Mouse (Mus musculus) B cell, adult 62 days (primary cell): ENCODE measurements around the gene Ndufa1. TPM values are rescaled to one million over a fixed set of nuclear protein-coding genes. Genes with fewer than 3 reads are reported as not detected.

Experiments used
- total RNA-seq: library from RNA; stranded (reverse); gene quantifications from 4 replicates; pipeline ENCODE4 v1.2.4, GENCODE M21; 2023

Gene Ndufa1
- total RNA-seq: 73.3 to 99.4 TPM (median 92.4 TPM) in 4 replicates

GRCm38 (mm10) chrX:37191105-37191743 is at the start of gene Ndufa1, which contains the start of gene Rnf113a1:
Gene Ndufa1, minus strand, starts transcription at chrX:37191163.
Gene Rnf113a1, plus strand, starts transcription at chrX:37191245.

DNA sequence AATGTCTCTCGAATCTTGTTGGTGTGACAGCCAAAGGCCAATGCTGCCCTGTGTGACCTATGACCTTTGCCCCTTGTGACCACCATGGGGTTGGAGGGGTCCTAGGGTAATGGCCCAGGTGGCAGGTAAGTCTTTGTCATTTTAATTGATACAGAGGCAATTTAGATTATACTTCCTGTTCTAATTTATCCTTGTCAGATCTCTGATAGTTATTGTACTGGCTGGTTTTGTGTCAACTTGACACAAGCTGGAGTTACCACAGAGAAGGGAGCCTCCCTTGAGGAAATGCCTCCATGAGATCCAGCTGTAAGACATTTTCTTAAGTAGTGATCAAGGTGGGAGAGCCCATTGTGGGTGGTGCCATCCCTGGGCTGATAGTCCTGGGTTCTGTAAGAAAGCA is 31.2 kb upstream of the Ndufa1 start, which contains the start of gene Rhox1:
Gene Rhox1 (minus strand): TSS at position 101 of the 400 bp plus-strand sequence.

GRCm38 (mm10) chrX:37210941-37211340 is 20.0 kb upstream of the Ndufa1 start, which contains the start of gene Gm9:
Gene Gm9, minus strand, starts transcription at chrX:37211041.

DNA sequence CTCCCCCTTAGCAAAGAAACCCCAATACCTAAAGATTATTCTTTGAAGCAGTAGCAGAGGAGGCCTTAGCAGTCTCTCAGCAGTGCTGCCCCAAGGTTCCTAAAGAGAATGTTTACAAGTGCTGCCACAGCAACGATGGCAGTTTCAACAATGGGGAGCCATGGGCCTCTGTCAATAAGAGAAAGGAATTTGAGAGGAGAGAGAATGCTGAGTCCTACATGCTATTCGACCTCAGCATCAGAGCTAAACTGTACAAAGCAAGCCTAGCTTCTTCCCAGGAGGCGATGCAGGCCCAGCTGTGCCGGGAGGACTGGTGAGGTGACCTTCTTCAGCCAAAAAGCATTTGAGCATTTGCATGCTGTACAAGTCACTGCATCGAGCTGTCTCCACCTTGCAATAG is 22.2 kb downstream of the Ndufa1 start, which contains the start of gene Akap14:
Gene Akap14 (minus strand): TSS at position 101 of the 400 bp plus-strand sequence.

Other genes with a start within 250 kb of the Ndufa1 start
- gene Sept6, start 199.4 kb downstream of the Ndufa1 start, total RNA-seq: 99.3 to 110 TPM (median 108 TPM) in 4 replicates
- gene Sowahd, start 142.3 kb downstream of the Ndufa1 start, total RNA-seq: not detected in 4 replicates
- gene Rpl39, start 105.8 kb downstream of the Ndufa1 start, total RNA-seq: 1,288 to 1,425 TPM (median 1,387 TPM) in 4 replicates
- gene Upf3b, start 80.8 kb downstream of the Ndufa1 start, total RNA-seq: 43.7 to 54.3 TPM (median 49.9 TPM) in 4 replicates
- 14.2 to 18.0 TPM (median 16.2 TPM) in 4 replicates for gene Nkap, start 64.4 kb downstream of the Ndufa1 start, total RNA-seq
- not detected in 4 replicates for gene Akap14, start 22.3 kb downstream of the Ndufa1 start, total RNA-seq
- gene Rnf113a1, start 82 bp upstream of the Ndufa1 start, total RNA-seq: 1.8 to 2.2 TPM (median 2.0 TPM) in 4 replicates
- gene Gm9, start 19.9 kb upstream of the Ndufa1 start, total RNA-seq: not detected in 4 replicates
- gene Rhox1, start 31.1 kb upstream of the Ndufa1 start, total RNA-seq: not detected in 4 replicates
- not detected in 4 replicates for gene Rhox2a, start 53.8 kb upstream of the Ndufa1 start, total RNA-seq
- gene Rhox3a, start 58.8 kb upstream of the Ndufa1 start, total RNA-seq: not detected in 4 replicates
- gene Rhox4a, start 74.2 kb upstream of the Ndufa1 start, total RNA-seq: not detected in 4 replicates
- not detected in 4 replicates for gene Rhox3a2, start 188.9 kb upstream of the Ndufa1 start, total RNA-seq
- gene Rhox4a2, start 199.7 kb upstream of the Ndufa1 start, total RNA-seq: not detected in 4 replicates
- gene Rhox2b, start 220.9 kb upstream of the Ndufa1 start, total RNA-seq: not detected in 4 replicates
- gene Rhox4b, start 241.3 kb upstream of the Ndufa1 start, total RNA-seq: not detected in 4 replicates